Comparison of ENCODE assay signal across 1 mouse cellular context in genomic region chr5:35627307-35627840, GRCm38 (mm10).
TF ChIP-seq lines count a peak whose summit lies in the region.

No protein-coding gene starts in this region.

TF ChIP-seq in CH12.LX, 34 proteins besides CTCF, POLR2A, EP300 and RAD21:
- TF ChIP-seq MYC (IDR thresholded peaks at IDR 0.05; ENCODE audit: low read depth, low read length) (no peak), MXI1 (IDR thresholded peaks at IDR 0.05; ENCODE audit: low read depth, low read length) (no peak), CHD2 (IDR thresholded peaks at IDR 0.05; ENCODE audit: low read length) (no peak), ZC3H11A (IDR thresholded peaks at IDR 0.05; ENCODE audit: low read depth, low read length) (no peak), PAX5 (IDR thresholded peaks at IDR 0.05; ENCODE audit: low read length) (no peak), ZKSCAN1 (IDR thresholded peaks at IDR 0.05; ENCODE audit: borderline replicate concordance, low read depth, low read length) (no peak), GABPA (IDR thresholded peaks at IDR 0.05; ENCODE audit: insufficient replicate concordance, low read depth, low read length) (no peak), POLR2AphosphoS2 (IDR thresholded peaks at IDR 0.05; ENCODE audit: low read depth, low read length) (no peak), USF1 (IDR thresholded peaks at IDR 0.05; ENCODE audit: low read depth, low read length) (no peak), ELF1 (IDR thresholded peaks at IDR 0.05; ENCODE audit: low read depth, low read length) (no peak), BHLHE40 (IDR thresholded peaks at IDR 0.05; ENCODE audit: low read depth, low read length) (no peak), ZMIZ1 (IDR thresholded peaks at IDR 0.05; ENCODE audit: low read depth, low read length) (no peak), MAFK (IDR thresholded peaks at IDR 0.05; ENCODE audit: insufficient replicate concordance, low read length) (no peak), JUN (IDR thresholded peaks at IDR 0.05; ENCODE audit: insufficient read depth, low read depth, low read length) (no peak), SMC3 (IDR thresholded peaks at IDR 0.05; ENCODE audit: low read depth, low read length) (no peak; the same call in 1 of the 2 replicates), MAZ (IDR thresholded peaks at IDR 0.05; ENCODE audit: low read depth, low read length) (no peak), RCOR1 (conservative IDR thresholded peaks at IDR 0.05; ENCODE audit: low read depth, low read length) (no peak), TCF12 (IDR thresholded peaks at IDR 0.05; ENCODE audit: low read depth, low read length) (no peak), TBP (conservative IDR thresholded peaks at IDR 0.05; ENCODE audit: low read depth, low read length) (no peak), KAT2A (IDR thresholded peaks at IDR 0.05; ENCODE audit: insufficient replicate concordance, low read length) (no peak)
